Mouse (Mus musculus) forebrain, embryonic 15.5 days (tissue): ENCODE measurements around the gene Abtb2. TPM values are rescaled to one million over a fixed set of nuclear protein-coding genes. Genes with fewer than 3 reads are reported as not detected.

Experiments used
- ATAC-seq: fragments of 200-750 bp; cut with Nextera tagmentation; replicated peaks from 2 replicates; pipeline ENCODE4 v1.8.0; 2017; ENCODE audit warnings: mild to moderate bottlenecking, moderate TSS enrichment, moderate library complexity
- H3K27ac ChIP-seq: fragments of 300-500 bp; sonication (generic); replicated peaks from 2 replicates; pipeline ENCODE4 v1.5.1; 2015; ENCODE audit warnings: mild to moderate bottlenecking, inconsistent platforms
- H3K27me3 ChIP-seq: fragments of 300-500 bp; sonication (generic); 2 replicates; pipeline ENCODE4 v1.6.1; 2015; ENCODE audit warnings: inconsistent platforms
- H3K36me3 ChIP-seq: fragments of 300-500 bp; sonication (generic); 2 replicates; pipeline ENCODE4 v1.6.1; 2015; ENCODE audit warnings: mild to moderate bottlenecking, inconsistent platforms
- H3K4me1 ChIP-seq: fragments of 300-500 bp; sonication (generic); 2 replicates; pipeline ENCODE4 v1.6.1; 2015; ENCODE audit warnings: inconsistent platforms
- H3K4me2 ChIP-seq: fragments of 300-500 bp; sonication (generic); replicated peaks from 2 replicates; pipeline ENCODE4 v1.6.1; 2015; ENCODE audit warnings: mild to moderate bottlenecking, inconsistent platforms
- H3K4me3 ChIP-seq: fragments of 300-500 bp; sonication (generic); 2 replicates; pipeline ENCODE4 v1.5.1; 2015; ENCODE audit warnings: mild to moderate bottlenecking, inconsistent platforms
- H3K9ac ChIP-seq: fragments of 300-500 bp; sonication (generic); replicated peaks from 2 replicates; pipeline ENCODE4 v1.6.1; 2015; ENCODE audit warnings: mild to moderate bottlenecking, inconsistent platforms
- H3K9me3 ChIP-seq: fragments of 300-500 bp; sonication (generic); 2 replicates; pipeline ENCODE4 v1.6.1; 2016; ENCODE audit warnings: inconsistent platforms
- WGBS: fragments of 180-500 bp; shearing (Covaris S2); methylation state at CpG from one replicate; pipeline ENCODE4 v1.1.7; 2015; ENCODE audit warnings: mixed read lengths; 5-methylcytosine and 5-hydroxymethylcytosine counted together
- polyA plus RNA-seq: library from polyadenylated mRNA; unstranded; fragments of >200 nt; fragmentation: Nextera tagmentation; extraction: Ambion mirVana; gene quantifications from 2 replicates; pipeline ENCODE4 v1.2.1, GENCODE M21; 2015

Abtb2 gene
- polyA plus RNA-seq, 1 experiment from 2014 or later = 7.4 TPM

- no peak for ATAC-seq
- WGBS = 77% methylated on average over 2 of the region's 2 CpGs
- no peaks in the 10 kb centered on the region for H3K27me3 ChIP-seq
- H3K9me3 ChIP-seq = no peaks in the 10 kb centered on the region
- no peak overlapping the region for H3K4me2 ChIP-seq
- no peaks in the 10 kb centered on the region for H3K36me3 ChIP-seq
- no peak overlapping the region for H3K27ac ChIP-seq
- no peak overlapping the region for H3K4me3 ChIP-seq
- no peak overlapping the region for H3K9ac ChIP-seq
- H3K4me1 ChIP-seq = no peaks in the 10 kb centered on the region
These were observed 84.3 kb downstream of the Abtb2 start for GRCm38 (mm10) chr2:103650314-103650879.

GRCm38 (mm10) chr2:103652121-103652520, 86.0 kb downstream of the Abtb2 start:
- Histone ChIP-seq H3K9me3 (no peaks in the 10 kb centered on the region), H3K36me3 (no peaks in the 10 kb centered on the region), H3K4me1 (no peaks in the 10 kb centered on the region), H3K27me3 (no peaks in the 10 kb centered on the region), H3K9ac (no peak overlapping the region), H3K27ac (no peak overlapping the region), H3K4me2 (no peak overlapping the region), H3K4me3 (no peak overlapping the region)
- WGBS = 76% methylated on average over 4 of the region's 4 CpGs
- ATAC-seq = no peak

GRCm38 (mm10) chr2:103655037-103655436, 88.9 kb downstream of the Abtb2 start:
- no peak for ATAC-seq
- Histone ChIP-seq H3K27me3 (no peaks in the 10 kb centered on the region), H3K36me3 (no peaks in the 10 kb centered on the region), H3K4me3 (no peak overlapping the region), H3K27ac (no peak overlapping the region), H3K9ac (no peak overlapping the region), H3K4me2 (no peak overlapping the region), H3K9me3 (no peaks in the 10 kb centered on the region), H3K4me1 (no peaks in the 10 kb centered on the region)
- 100% methylated on average over 1 of the region's 1 CpGs for WGBS

GRCm38 (mm10) chr2:103656028-103656427, 89.9 kb downstream of the Abtb2 start:
- Histone ChIP-seq H3K27me3 (no peaks in the 10 kb centered on the region), H3K4me2 (no peak overlapping the region), H3K4me3 (no peak overlapping the region), H3K4me1 (no peaks in the 10 kb centered on the region), H3K9ac (no peak overlapping the region), H3K36me3 (no peaks in the 10 kb centered on the region), H3K27ac (no peak overlapping the region), H3K9me3 (no peaks in the 10 kb centered on the region)
- ATAC-seq = no peak

GRCm38 (mm10) chr2:103659167-103659566, 93.1 kb downstream of the Abtb2 start:
- no peak overlapping the region for H3K4me3 ChIP-seq
- H3K27me3 ChIP-seq = no peaks in the 10 kb centered on the region
- no peaks in the 10 kb centered on the region for H3K9me3 ChIP-seq
- H3K36me3 ChIP-seq = no peaks in the 10 kb centered on the region
- no peak overlapping the region for H3K27ac ChIP-seq
- no peak for ATAC-seq
- WGBS = 95% methylated on average over 4 of the region's 4 CpGs
- H3K9ac ChIP-seq = no peak overlapping the region
- H3K4me1 ChIP-seq = no peaks in the 10 kb centered on the region
- no peak overlapping the region for H3K4me2 ChIP-seq

GRCm38 (mm10) chr2:103659648-103660556, 93.8 kb downstream of the Abtb2 start:
- H3K27ac ChIP-seq = no peak overlapping the region
- H3K9ac ChIP-seq = no peak overlapping the region
- no peaks in the 10 kb centered on the region for H3K36me3 ChIP-seq
- no peaks in the 10 kb centered on the region for H3K9me3 ChIP-seq
- H3K27me3 ChIP-seq = no peaks in the 10 kb centered on the region
- H3K4me2 ChIP-seq = no peak overlapping the region
- no peaks in the 10 kb centered on the region for H3K4me1 ChIP-seq
- no peak overlapping the region for H3K4me3 ChIP-seq
- no peak for ATAC-seq
- WGBS = 67% methylated on average over 15 of the region's 15 CpGs

GRCm38 (mm10) chr2:103661696-103662095, 95.6 kb downstream of the Abtb2 start:
- 25% methylated on average over 1 of the region's 1 CpGs for WGBS
- H3K4me1 ChIP-seq = no peaks in the 10 kb centered on the region
- no peaks in the 10 kb centered on the region for H3K36me3 ChIP-seq
- no peak overlapping the region for H3K4me2 ChIP-seq
- no peak for ATAC-seq
- H3K9ac ChIP-seq = no peak overlapping the region
- H3K27me3 ChIP-seq = no peaks in the 10 kb centered on the region
- H3K9me3 ChIP-seq = no peaks in the 10 kb centered on the region
- no peak overlapping the region for H3K27ac ChIP-seq
- no peak overlapping the region for H3K4me3 ChIP-seq

GRCm38 (mm10) chr2:103662121-103662520, 96.0 kb downstream of the Abtb2 start:
- Histone ChIP-seq H3K9me3 (no peaks in the 10 kb centered on the region), H3K9ac (no peak overlapping the region), H3K27ac (no peak overlapping the region), H3K36me3 (no peaks in the 10 kb centered on the region), H3K4me1 (no peaks in the 10 kb centered on the region), H3K4me2 (no peak overlapping the region), H3K4me3 (no peak overlapping the region), H3K27me3 (no peaks in the 10 kb centered on the region)
- WGBS = 54% methylated on average over 4 of the region's 4 CpGs
- no peak for ATAC-seq

GRCm38 (mm10) chr2:103664341-103664740, 98.2 kb downstream of the Abtb2 start:
- Histone ChIP-seq H3K4me3 (no peak overlapping the region), H3K9ac (no peak overlapping the region), H3K27me3 (no peaks in the 10 kb centered on the region), H3K27ac (no peak overlapping the region), H3K4me1 (peaks cover 12% of the 10 kb centered on the region), H3K9me3 (no peaks in the 10 kb centered on the region), H3K4me2 (no peak overlapping the region), H3K36me3 (no peaks in the 10 kb centered on the region)
- ATAC-seq = no peak
- 80% methylated on average over 6 of the region's 6 CpGs for WGBS

GRCm38 (mm10) chr2:103667962-103668815, 102.1 kb downstream of the Abtb2 start:
- Histone ChIP-seq H3K4me2 (no peak overlapping the region), H3K9me3 (no peaks in the 10 kb centered on the region), H3K4me1 (peaks cover 26% of the 10 kb centered on the region), H3K4me3 (no peak overlapping the region), H3K27ac (no peak overlapping the region), H3K36me3 (no peaks in the 10 kb centered on the region), H3K27me3 (no peaks in the 10 kb centered on the region), H3K9ac (no peak overlapping the region)
- peak; percentile 50 for ATAC-seq
- 48% methylated on average over 8 of the region's 8 CpGs for WGBS

GRCm38 (mm10) chr2:103668939-103669338, 102.8 kb downstream of the Abtb2 start:
- 78% methylated on average over 8 of the region's 8 CpGs for WGBS
- no peaks in the 10 kb centered on the region for H3K36me3 ChIP-seq
- H3K9me3 ChIP-seq = no peaks in the 10 kb centered on the region
- ATAC-seq = no peak
- H3K4me3 ChIP-seq = no peak overlapping the region
- H3K27ac ChIP-seq = no peak overlapping the region
- H3K27me3 ChIP-seq = no peaks in the 10 kb centered on the region
- H3K4me2 ChIP-seq = no peak overlapping the region
- H3K4me1 ChIP-seq = peaks cover 26% of the 10 kb centered on the region
- no peak overlapping the region for H3K9ac ChIP-seq

GRCm38 (mm10) chr2:103669561-103669960, 103.5 kb downstream of the Abtb2 start:
- Histone ChIP-seq H3K36me3 (no peaks in the 10 kb centered on the region), H3K9ac (no peak overlapping the region), H3K4me3 (no peak overlapping the region), H3K4me1 (peaks cover 26% of the 10 kb centered on the region), H3K27me3 (no peaks in the 10 kb centered on the region), H3K27ac (no peak overlapping the region), H3K9me3 (no peaks in the 10 kb centered on the region), H3K4me2 (no peak overlapping the region)
- ATAC-seq = no peak
- 68% methylated on average over 4 of the region's 4 CpGs for WGBS
